Mouse (Mus musculus) limb, embryonic 12.5 days (tissue): ENCODE measurements around the gene Ahdc1. TPM values are rescaled to one million over a fixed set of nuclear protein-coding genes. Genes with fewer than 3 reads are reported as not detected.
A peak's percentile ranks its signal among the peaks of the same experiment; 100 is the strongest.

ENCODE experiments used
- ATAC-seq: fragments of 200-750 bp; cut with Nextera tagmentation; 2 replicates; pipeline ENCODE4 v1.8.0; 2017; ENCODE audit warnings: low read depth, moderate TSS enrichment; ENCODE audit not compliant: insufficient number of reproducible peaks, insufficient read depth, low FRiP score, low TSS enrichment
- H3K27ac ChIP-seq: fragments of 300-500 bp; sonication (generic); 2 replicates; pipeline ENCODE4 v1.5.1; 2016; ENCODE audit warnings: mild to moderate bottlenecking, moderate library complexity
- H3K27me3 ChIP-seq: fragments of 300-500 bp; sonication (generic); 2 replicates; pipeline ENCODE4 v1.6.1; 2016; ENCODE audit warnings: mild to moderate bottlenecking, moderate library complexity
- H3K36me3 ChIP-seq: fragments of 300-500 bp; sonication (generic); 2 replicates; pipeline ENCODE4 v1.6.1; 2016; ENCODE audit warnings: mild to moderate bottlenecking, moderate library complexity
- H3K4me1 ChIP-seq: fragments of 300-500 bp; sonication (generic); replicated peaks from 2 replicates; pipeline ENCODE4 v1.6.1; 2016
- H3K4me2 ChIP-seq: fragments of 300-500 bp; sonication (generic); 2 replicates; pipeline ENCODE4 v1.6.1; 2016; ENCODE audit warnings: mild to moderate bottlenecking, moderate library complexity
- H3K4me3 ChIP-seq: fragments of 300-500 bp; sonication (generic); replicated peaks from 2 replicates; pipeline ENCODE4 v1.5.1; 2016; ENCODE audit warnings: mild to moderate bottlenecking
- H3K9ac ChIP-seq: fragments of 300-500 bp; sonication (generic); replicated peaks from 2 replicates; pipeline ENCODE4 v1.6.1; 2016; ENCODE audit warnings: mild to moderate bottlenecking, moderate library complexity
- H3K9me3 ChIP-seq: fragments of 300-500 bp; sonication (generic); 2 replicates; pipeline ENCODE4 v1.6.1; 2016; ENCODE audit warnings: mild to moderate bottlenecking, moderate library complexity
- WGBS: fragments of 180-500 bp; shearing (Covaris S2); methylation state at CpG from one replicate; pipeline ENCODE4 v1.1.7; 2016; 5-methylcytosine and 5-hydroxymethylcytosine counted together
- polyA plus RNA-seq: library from polyadenylated mRNA; unstranded; fragments of >200 nt; fragmentation: Nextera tagmentation; extraction: Ambion mirVana; gene quantifications from 2 replicates; pipeline ENCODE4 v1.2.1, GENCODE M21; 2016

The Ahdc1 gene
- polyA plus RNA-seq, 1 experiment from 2014 or later, result 14.5 TPM

DNA sequence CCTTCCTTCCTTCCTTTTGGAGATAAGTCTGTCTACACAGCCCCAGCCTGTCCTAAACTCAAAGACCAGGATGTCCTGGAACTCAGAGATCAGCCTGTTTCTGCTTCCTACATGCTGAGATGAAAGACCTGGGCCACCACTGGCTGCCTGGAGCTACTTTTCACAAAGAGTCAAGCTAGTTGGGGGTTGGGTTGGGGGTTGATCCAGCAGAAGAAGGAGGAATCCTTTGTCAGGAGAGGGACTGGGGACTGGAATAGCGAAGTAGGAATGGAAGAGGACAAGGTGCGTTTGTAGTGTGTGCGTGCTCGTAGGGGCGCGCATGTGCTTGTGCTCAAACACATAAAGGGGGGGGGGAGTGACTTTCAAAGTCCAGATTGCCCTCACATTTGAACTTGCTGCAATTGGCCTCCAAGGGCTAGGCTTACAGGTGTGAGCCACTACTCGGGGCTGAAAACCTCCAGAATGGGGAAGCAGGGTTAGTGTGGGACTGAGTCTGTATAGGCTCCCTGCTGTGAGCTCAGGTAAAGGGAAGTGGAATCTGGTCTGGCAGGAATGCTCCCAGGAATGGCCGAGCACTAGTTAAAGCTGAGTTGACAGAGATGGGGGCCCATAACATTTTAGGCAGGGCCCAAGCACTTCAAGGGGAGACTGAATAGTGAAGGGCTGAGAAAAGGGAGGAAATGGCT lies 21.5 kb downstream of the Ahdc1 start:
- Histone ChIP-seq H3K9ac (no peak overlapping the region), H3K4me1 (peaks cover 34% of the 10 kb centered on the region), H3K36me3 (peaks cover 35% of the 10 kb centered on the region; the same call in 1 of the 2 replicates), H3K4me3 (no peak overlapping the region), H3K27ac (no peak overlapping the region), H3K27me3 (peaks cover 6% of the 10 kb centered on the region; the same call in 1 of the 2 replicates), H3K9me3 (no peaks in the 10 kb centered on the region), H3K4me2 (no peak overlapping the region)
- 92% methylated on average over 8 of the region's 8 CpGs for WGBS
- ATAC-seq, result no peak

DNA sequence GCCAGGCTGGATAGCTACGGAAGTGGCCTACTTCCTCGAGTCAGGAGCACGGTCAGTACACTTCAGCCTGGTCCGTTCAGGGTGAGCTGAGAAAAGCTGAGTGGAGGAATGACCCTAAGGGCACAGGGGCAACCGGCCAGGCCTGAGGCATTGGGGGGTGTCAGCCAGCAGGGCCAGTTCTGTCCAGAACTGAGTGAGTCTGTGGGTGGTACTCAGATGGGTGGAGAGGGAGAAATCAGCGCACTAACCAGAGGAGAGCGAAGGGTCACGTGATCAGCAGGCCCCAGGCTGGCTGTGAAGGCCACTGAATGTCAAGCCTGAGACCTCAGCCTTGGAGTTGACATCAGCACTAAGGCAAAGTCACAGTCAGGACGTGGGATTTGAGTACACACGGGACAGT lies 23.4 kb downstream of the Ahdc1 start:
- no peak for ATAC-seq
- Histone ChIP-seq H3K9me3 (no peaks in the 10 kb centered on the region), H3K27me3 (peaks cover 8% of the 10 kb centered on the region; the same call in 1 of the 2 replicates), H3K4me3 (no peak overlapping the region), H3K9ac (no peak overlapping the region), H3K27ac (peak overlapping the region; percentile 45; the same call in 1 of the 2 replicates), H3K36me3 (peaks cover 30% of the 10 kb centered on the region; the same call in 1 of the 2 replicates), H3K4me2 (no peak overlapping the region), H3K4me1 (peaks cover 41% of the 10 kb centered on the region)
- 74% methylated on average over 10 of the region's 10 CpGs for WGBS

DNA sequence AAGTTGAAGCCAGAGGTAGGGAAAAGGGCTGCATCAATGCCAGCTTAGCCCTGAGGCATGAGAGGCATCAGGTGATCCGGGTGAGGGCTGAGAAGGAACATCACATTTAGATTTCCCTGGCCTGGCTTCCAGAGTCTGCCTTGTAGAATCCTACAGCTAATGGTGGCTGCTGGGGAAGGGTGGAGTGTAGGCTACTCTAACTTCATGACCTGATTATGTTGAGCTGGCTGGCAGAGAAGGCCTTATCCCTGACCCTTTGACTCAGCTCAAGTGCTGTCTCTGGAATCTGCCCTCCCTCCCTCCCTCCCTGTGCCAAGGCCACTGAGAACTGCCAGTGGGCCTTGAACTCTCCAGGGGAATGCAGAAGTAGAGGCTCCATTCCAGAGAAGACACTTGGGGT lies 24.4 kb downstream of the Ahdc1 start:
- Histone ChIP-seq H3K4me2 (no peak overlapping the region), H3K27ac (no peak overlapping the region), H3K9ac (no peak overlapping the region), H3K36me3 (peaks cover 25% of the 10 kb centered on the region; the same call in 1 of the 2 replicates), H3K9me3 (no peaks in the 10 kb centered on the region), H3K27me3 (peaks cover 8% of the 10 kb centered on the region; the same call in 1 of the 2 replicates), H3K4me1 (peaks cover 43% of the 10 kb centered on the region), H3K4me3 (no peak overlapping the region)
- ATAC-seq, result no peak
- WGBS, result 64% methylated on average over 1 of the region's 1 CpGs

DNA sequence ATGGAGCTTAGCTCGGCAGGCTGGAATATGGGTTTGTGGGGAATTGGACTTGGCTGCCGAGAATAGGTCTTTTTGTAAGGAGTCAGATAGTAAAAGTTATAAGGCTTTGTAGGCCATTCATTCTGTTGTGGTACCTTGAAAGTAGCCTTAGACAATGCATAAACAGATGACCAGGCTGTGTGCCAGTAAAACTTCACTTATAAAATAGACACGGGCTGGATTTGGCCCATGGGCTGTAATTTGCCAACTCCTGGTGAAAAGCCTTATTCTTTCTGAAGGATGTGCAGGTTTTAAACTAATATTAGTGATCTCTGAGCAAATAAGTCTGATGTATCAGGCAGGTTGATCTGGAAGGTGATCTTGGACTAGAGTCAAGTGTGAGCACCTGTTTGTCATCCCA lies 24.9 kb downstream of the Ahdc1 start:
- no peak overlapping the region for H3K4me3 ChIP-seq
- no peak for ATAC-seq
- H3K9me3 ChIP-seq, result no peaks in the 10 kb centered on the region
- peaks cover 8% of the 10 kb centered on the region; the same call in 1 of the 2 replicates for H3K27me3 ChIP-seq
- no peak overlapping the region for H3K9ac ChIP-seq
- 74% methylated on average over 3 of the region's 3 CpGs for WGBS
- H3K36me3 ChIP-seq, result peaks cover 25% of the 10 kb centered on the region; the same call in 1 of the 2 replicates
- H3K27ac ChIP-seq, result no peak overlapping the region
- H3K4me2 ChIP-seq, result no peak overlapping the region
- H3K4me1 ChIP-seq, result peaks cover 48% of the 10 kb centered on the region

DNA sequence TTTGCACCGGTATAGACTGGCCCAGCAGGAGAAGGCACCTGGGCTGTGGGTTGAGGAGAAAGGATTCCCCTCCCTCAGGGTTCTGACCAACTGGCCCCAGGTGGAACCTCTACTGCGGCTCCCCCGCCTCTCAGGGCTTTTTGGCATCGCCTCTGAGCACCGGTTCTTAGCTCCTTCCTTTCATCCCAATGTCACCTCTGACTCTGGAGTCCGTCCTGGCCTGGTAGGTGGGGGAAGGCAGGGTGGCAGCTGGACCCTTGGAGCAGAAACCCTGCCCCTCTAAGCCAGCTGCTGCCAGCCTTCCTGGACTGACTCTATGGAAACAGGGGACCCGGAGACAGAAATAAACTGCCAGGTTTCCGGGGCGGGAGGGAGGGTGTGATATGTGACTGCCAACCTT lies 26.2 kb downstream of the Ahdc1 start:
- peaks cover 61% of the 10 kb centered on the region for H3K4me1 ChIP-seq
- WGBS, result 31% methylated on average over 9 of the region's 9 CpGs
- no peak overlapping the region for H3K9ac ChIP-seq
- 0 out of 2 replicates have a peak overlapping the region, but pooled peaks have one; percentile 30 for H3K27ac ChIP-seq
- H3K27me3 ChIP-seq, result peaks cover 8% of the 10 kb centered on the region; the same call in 1 of the 2 replicates
- no peaks in the 10 kb centered on the region for H3K9me3 ChIP-seq
- H3K36me3 ChIP-seq, result peaks cover 16% of the 10 kb centered on the region; the same call in 1 of the 2 replicates
- no peak for ATAC-seq
- peak overlapping the region; percentile 100 for H3K4me2 ChIP-seq
- no peak overlapping the region for H3K4me3 ChIP-seq

DNA sequence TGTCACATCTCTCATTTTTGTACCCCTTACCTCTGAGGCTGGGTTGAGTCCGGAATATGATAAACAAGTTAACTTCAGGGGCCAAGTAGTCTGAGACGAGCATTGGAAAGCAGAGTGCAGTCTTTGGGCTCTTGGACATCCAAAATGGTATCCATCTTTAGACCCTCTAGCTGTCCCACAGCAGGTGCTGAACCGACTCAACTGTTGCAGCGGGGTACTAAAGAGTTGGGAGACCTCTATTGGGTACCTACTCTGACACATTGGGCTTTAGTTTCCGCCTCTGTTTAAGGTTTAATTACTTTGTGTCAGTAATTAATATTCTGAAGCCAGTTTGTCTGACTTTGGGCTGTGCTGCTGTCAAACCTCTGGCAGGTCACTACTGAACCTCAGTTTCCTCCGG lies 26.7 kb downstream of the Ahdc1 start:
- Histone ChIP-seq H3K4me1 (peaks cover 66% of the 10 kb centered on the region), H3K27ac (0 out of 2 replicates have a peak overlapping the region, but pooled peaks have one; percentile 12), H3K4me2 (peak overlapping the region; percentile 100), H3K27me3 (peaks cover 8% of the 10 kb centered on the region; the same call in 1 of the 2 replicates), H3K9ac (no peak overlapping the region), H3K36me3 (0 out of 2 replicates have a peak, but pooled peaks cover 13% of the 10 kb centered on the region), H3K4me3 (peak overlapping the region; percentile 65), H3K9me3 (no peaks in the 10 kb centered on the region)
- WGBS, result 27% methylated on average over 6 of the region's 6 CpGs
- ATAC-seq, result no peak

DNA sequence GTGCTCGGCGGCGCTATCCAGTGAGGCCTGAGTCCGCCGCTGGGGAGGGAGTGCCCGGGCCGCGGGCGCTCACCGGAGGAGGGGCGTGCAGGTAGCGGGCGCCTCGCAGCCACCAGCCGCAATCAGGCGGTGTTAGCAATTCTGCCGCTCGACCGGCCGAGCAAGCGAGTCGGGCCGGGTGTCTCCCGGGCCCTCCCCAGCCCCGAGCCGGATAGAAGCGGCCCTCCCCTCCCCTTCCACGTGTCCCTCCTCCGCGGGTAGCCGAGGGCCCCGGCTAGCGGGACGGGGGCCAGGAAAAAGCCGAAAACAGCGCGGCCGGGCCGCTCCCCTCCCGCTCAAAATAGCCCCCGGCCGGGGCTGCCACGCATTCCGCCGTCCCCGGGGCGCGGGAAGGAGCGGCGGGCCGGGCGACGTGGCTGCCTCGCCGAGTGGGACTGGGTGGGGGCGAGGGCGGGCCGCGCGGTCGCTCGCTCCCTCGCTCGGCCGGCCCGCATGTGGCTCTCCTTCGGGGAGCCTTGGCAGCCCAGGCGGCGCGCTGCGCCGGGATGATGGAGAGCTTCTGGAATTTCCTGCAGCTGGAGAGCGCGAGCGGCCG lies 27.6 kb downstream of the Ahdc1 start:
- Histone ChIP-seq H3K36me3 (0 out of 2 replicates have a peak, but pooled peaks cover 8% of the 10 kb centered on the region), H3K9me3 (no peaks in the 10 kb centered on the region), H3K4me1 (peaks cover 75% of the 10 kb centered on the region), H3K4me3 (peak overlapping the region; percentile 65), H3K4me2 (peak overlapping the region; percentile 100), H3K27me3 (peaks cover 8% of the 10 kb centered on the region; the same call in 1 of the 2 replicates), H3K27ac (peak overlapping the region; percentile 97), H3K9ac (peak overlapping the region; percentile 75)
- peak; percentile 32 for ATAC-seq
- whole genome bisulfite sequencing, result under 1% methylated on average over 55 of the region's 76 CpGs

DNA sequence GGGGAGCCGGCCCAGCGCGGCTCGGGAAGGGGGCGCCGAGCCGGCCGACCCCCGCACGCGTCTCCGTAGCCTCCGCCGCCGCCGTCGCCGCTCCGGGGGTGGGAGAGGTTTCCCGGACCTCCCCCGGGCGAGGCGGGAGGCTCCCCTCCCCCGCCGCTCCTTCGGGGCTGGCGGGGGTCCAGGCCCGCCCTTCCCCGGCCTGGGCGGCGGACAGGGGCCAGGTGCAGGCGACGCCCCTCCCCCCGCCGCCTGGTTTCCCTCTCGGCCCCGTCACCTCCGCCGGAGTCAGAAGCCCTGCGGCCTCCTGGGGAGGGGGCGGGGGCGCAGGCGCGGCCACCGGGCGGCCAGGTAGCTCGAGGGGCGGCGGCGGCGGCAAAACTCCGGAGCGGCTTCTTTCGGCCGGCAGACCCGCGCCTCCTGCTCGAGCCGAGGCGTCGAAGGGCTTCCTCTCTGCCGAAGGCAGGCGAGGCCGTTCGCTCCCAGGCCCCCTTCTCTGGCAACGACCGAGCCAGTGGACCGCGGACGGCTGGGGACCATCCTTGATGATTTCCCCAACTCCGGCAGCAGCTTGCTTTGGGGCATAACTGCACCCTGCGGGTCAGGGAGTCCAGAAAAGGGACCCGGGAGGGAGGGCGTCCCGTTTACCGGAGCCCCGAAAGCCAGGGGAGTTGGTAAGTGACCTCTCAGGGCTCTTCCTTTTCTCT lies 28.2 kb downstream of the Ahdc1 start:
- ATAC-seq, result no peak

DNA sequence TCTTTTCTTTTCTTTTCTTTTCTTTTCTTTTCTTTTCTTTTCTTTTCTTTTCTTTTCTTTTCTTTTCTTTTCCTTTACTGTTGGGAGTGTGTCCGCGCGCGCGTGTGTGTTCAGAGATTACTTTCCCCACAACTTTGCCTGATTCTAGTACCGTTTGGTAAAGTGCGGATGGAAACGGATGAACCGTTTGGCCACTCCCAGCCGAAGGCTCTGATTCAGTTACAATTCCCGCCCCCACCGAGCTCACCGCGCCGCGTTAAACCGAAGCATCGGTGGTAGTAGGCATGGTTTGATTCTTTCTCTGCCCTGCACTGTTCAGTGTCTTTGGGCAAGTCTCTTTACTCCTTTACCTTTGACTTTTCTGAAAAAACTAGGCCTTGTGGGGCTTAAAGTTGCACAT lies 28.8 kb downstream of the Ahdc1 start:
- Histone ChIP-seq H3K36me3 (no peaks in the 10 kb centered on the region), H3K27ac (peak overlapping the region; percentile 97), H3K4me3 (peak overlapping the region; percentile 65), H3K9ac (peak overlapping the region; percentile 75), H3K4me1 (peaks cover 87% of the 10 kb centered on the region), H3K9me3 (no peaks in the 10 kb centered on the region), H3K27me3 (peaks cover 8% of the 10 kb centered on the region; the same call in 1 of the 2 replicates), H3K4me2 (peak overlapping the region; percentile 100)
- ATAC-seq, result no peak
- 3% methylated on average over 18 of the region's 18 CpGs for WGBS

More for the DNA sequence above, 28.2 kb downstream of the Ahdc1 start:
- peaks cover 81% of the 10 kb centered on the region for H3K4me1 ChIP-seq
- peak overlapping the region; percentile 97 for H3K27ac ChIP-seq
- peaks cover 8% of the 10 kb centered on the region; the same call in 1 of the 2 replicates for H3K27me3 ChIP-seq
- peak overlapping the region; percentile 65 for H3K4me3 ChIP-seq
- H3K4me2 ChIP-seq, result peak overlapping the region; percentile 100
- no peaks in the 10 kb centered on the region for H3K9me3 ChIP-seq
- under 1% methylated on average over 61 of the region's 77 CpGs for WGBS
- 0 out of 2 replicates have a peak, but pooled peaks cover 5% of the 10 kb centered on the region for H3K36me3 ChIP-seq
- peak overlapping the region; percentile 75 for H3K9ac ChIP-seq

DNA sequence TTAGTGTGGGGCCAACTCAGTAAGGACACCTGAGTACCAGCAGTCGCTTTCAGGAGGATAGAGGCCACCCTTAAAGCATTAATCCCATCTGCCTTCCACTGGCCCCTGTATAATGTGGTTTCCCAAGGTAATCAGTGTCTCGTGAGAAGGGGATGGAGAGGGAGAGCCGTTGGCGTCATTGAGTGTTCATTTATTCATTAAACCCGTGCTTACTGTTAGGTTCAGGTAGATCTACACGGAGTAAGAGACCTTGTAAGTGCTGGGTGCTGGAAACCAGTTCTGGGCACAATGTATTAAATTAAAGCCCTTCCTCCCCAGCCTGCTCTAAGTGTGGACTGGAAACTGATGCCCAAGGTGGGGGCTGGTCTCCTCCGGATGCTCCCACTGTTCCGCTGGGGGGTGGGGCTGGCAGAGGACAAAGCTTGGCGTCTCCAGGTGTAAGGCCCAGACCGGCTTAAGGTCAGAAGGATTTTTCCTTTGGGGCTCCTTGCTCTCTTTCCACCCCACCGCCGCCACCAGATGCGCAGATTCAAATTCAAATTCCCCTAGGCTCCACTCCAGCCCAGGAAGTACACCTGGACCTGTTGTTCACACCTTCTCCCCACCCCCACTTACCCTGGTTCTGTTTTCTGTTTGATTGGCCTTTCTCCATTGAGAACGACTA lies 29.3 kb downstream of the Ahdc1 start:
- WGBS, result 19% methylated on average over 14 of the region's 14 CpGs
- peak overlapping the region; percentile 100 for H3K4me2 ChIP-seq
- H3K9ac ChIP-seq, result peak overlapping the region; percentile 40; the same call in 1 of the 2 replicates
- peak overlapping the region; percentile 97 for H3K27ac ChIP-seq
- no peaks in the 10 kb centered on the region for H3K36me3 ChIP-seq
- ATAC-seq, result no peak
- peaks cover 88% of the 10 kb centered on the region for H3K4me1 ChIP-seq
- H3K9me3 ChIP-seq, result no peaks in the 10 kb centered on the region
- H3K27me3 ChIP-seq, result peaks cover 8% of the 10 kb centered on the region; the same call in 1 of the 2 replicates
- H3K4me3 ChIP-seq, result peak overlapping the region; percentile 65
